In the genomic region with DNA sequence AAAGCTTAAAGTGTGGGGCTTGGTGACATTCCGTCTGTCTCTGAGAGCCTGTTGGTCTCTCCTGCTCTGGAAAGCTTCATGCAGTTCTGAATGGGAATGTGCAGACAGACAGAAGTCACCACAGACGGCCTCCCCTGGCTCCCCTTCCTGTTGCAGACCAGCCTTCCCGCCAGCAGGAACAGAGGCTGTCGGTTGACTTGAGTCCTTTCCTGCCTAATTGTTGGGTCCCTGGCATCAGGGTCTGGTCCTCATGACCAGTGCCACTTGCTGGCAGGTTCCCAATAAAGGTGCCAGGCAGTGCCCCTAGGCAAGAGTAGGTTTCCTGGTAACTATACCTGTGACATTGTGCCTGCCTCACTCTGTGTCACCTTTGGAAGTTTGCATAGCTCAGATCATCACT, we compare ENCODE assay signal across 22 mouse cellular contexts. TPM values are rescaled to one million over a fixed set of nuclear protein-coding genes. Genes with fewer than 3 reads are reported as not detected.
DNase-seq lines count a peak whose midpoint lies in the region; ATAC-seq lines count a peak whose summit lies in the region.
"Had no signal": no experiment of that assay in that cellular context is flagged by ENCODE, and none has a peak within 500 bp of the region (broad histone marks: within the 10 kb centered on the region; RNA-seq: fewer than 3 reads in every experiment).

No protein-coding gene starts in this region.

- peaks cover 42% of the 10 kb centered on the region for H3K36me3 ChIP-seq in hindbrain, embryonic 16.5 days (ENCODE audit: control insufficient read depth, insufficient read depth, low read length)
- H3K36me3 ChIP-seq in hindbrain, embryonic 12.5 days: peaks cover 83% of the 10 kb centered on the region

- H3K9ac ChIP-seq in hindbrain, embryonic 16.5 days (ENCODE audit: low read depth, low read length): no peak overlapping the region
- H3K9ac ChIP-seq in hindbrain, embryonic 12.5 days: no peak overlapping the region
- H3K9ac ChIP-seq: embryonic facial prominence, embryonic 12.5 days; forebrain, embryonic 15.5 days; heart, embryonic 12.5 days had no signal

- WGBS in hindbrain, embryonic 16.5 days: 82% methylated on average over 4 of the region's 4 CpGs
- 86% methylated on average over 4 of the region's 4 CpGs for WGBS in hindbrain, embryonic 12.5 days

- H3K4me1 ChIP-seq in hindbrain, embryonic 16.5 days (ENCODE audit: control insufficient read depth, insufficient read depth, low read depth, low read length): no peaks in the 10 kb centered on the region
- H3K4me1 ChIP-seq in hindbrain, embryonic 12.5 days: no peaks in the 10 kb centered on the region
- H3K4me1 ChIP-seq: embryonic facial prominence, embryonic 12.5 days; forebrain, embryonic 15.5 days had no signal

- DNase-seq in cerebellum, adult 9-11 months: peak; percentile 56
- DNase-seq in cerebellum, adult 8-10 months: no peak
- DNase-seq in left cerebral cortex, postnatal 4 days: peak; percentile 31
- no peak for DNase-seq in left cerebral cortex, adult 11 months (ENCODE audit: low spot score)
- DNase-seq: gastrocnemius, postnatal 14 days; heart, postnatal 36 days; kidney, adult 2 months had no signal

- intact Hi-C loops in left cerebral cortex, postnatal 4 days (cut with DNase I): no loop called here

- H3K27ac ChIP-seq in hindbrain, embryonic 16.5 days (ENCODE audit: low read depth, low read length): 0 out of 2 replicates have a peak overlapping the region, but pooled peaks have one; percentile 13
- no peak overlapping the region for H3K27ac ChIP-seq in hindbrain, embryonic 12.5 days
- H3K27ac ChIP-seq: embryonic facial prominence, embryonic 12.5 days; forebrain, embryonic 15.5 days had no signal

- H3K27me3 ChIP-seq in hindbrain, embryonic 16.5 days (replicated peaks; ENCODE audit: control insufficient read depth, insufficient read depth, low read length): no peaks in the 10 kb centered on the region
- no peaks in the 10 kb centered on the region for H3K27me3 ChIP-seq in hindbrain, embryonic 12.5 days
- H3K27me3 ChIP-seq: CH12.LX; embryonic facial prominence, embryonic 12.5 days; forebrain, embryonic 15.5 days; heart, embryonic 12.5 days; Patski had no signal

- H3K4me2 ChIP-seq in hindbrain, embryonic 16.5 days (ENCODE audit: low read length): no peak overlapping the region
- no peak overlapping the region for H3K4me2 ChIP-seq in hindbrain, embryonic 12.5 days (replicated peaks)
- H3K4me2 ChIP-seq: embryonic facial prominence, embryonic 12.5 days; forebrain, embryonic 15.5 days; heart, embryonic 12.5 days had no signal

- H3K4me3 ChIP-seq in hindbrain, embryonic 16.5 days (ENCODE audit: low read length): no peak overlapping the region
- H3K4me3 ChIP-seq in hindbrain, embryonic 12.5 days: no peak overlapping the region
- H3K4me3 ChIP-seq: embryonic facial prominence, embryonic 12.5 days; forebrain, embryonic 15.5 days; heart, embryonic 12.5 days had no signal

- H3K9me3 ChIP-seq in hindbrain, embryonic 16.5 days (ENCODE audit: control insufficient read depth, low read length): no peaks in the 10 kb centered on the region
- no peaks in the 10 kb centered on the region for H3K9me3 ChIP-seq in hindbrain, embryonic 12.5 days (replicated peaks)
- H3K9me3 ChIP-seq: embryonic facial prominence, embryonic 12.5 days; forebrain, embryonic 15.5 days; heart, embryonic 12.5 days had no signal

- no peak for ATAC-seq in hindbrain, embryonic 16.5 days
- no peak for ATAC-seq in hindbrain, embryonic 12.5 days (ENCODE audit: low FRiP score)
- ATAC-seq: activated CD4-positive, CD25-positive, alpha-beta regulatory T cell, adult 4 months; forebrain, embryonic 15.5 days; intestine, embryonic 16.5 days; Patski had no signal

RNA-seq across cellular contexts. Expression of gene Cog2, which starts 10.4 kb away (rescaled TPM):
- 30.3 and 34.5 TPM in 2 replicates for polyA plus RNA-seq in hindbrain, embryonic 16.5 days (2015; fragmentation: Nextera tagmentation; extraction: Ambion mirVana)
- polyA plus RNA-seq in hindbrain, embryonic 12.5 days (2016; fragmentation: Nextera tagmentation; extraction: Ambion mirVana): 44.2 and 44.6 TPM in 2 replicates
- 10 to 100 TPM; 37.2 to 38.6 TPM for total RNA-seq in left cerebral cortex, postnatal 4 days (2021)

RNA-seq across cellular contexts. Expression of gene Agt, which starts 38.5 kb away (rescaled TPM):
- polyA plus RNA-seq in hindbrain, embryonic 16.5 days (2015; fragmentation: Nextera tagmentation; extraction: Ambion mirVana): 2.7 and 10.9 TPM in 2 replicates
- 0.35 and 0.44 TPM in 2 replicates for polyA plus RNA-seq in hindbrain, embryonic 12.5 days (2016; fragmentation: Nextera tagmentation; extraction: Ambion mirVana)
- 1 to 10 TPM; 3.0 to 9.0 TPM for total RNA-seq in left cerebral cortex, postnatal 4 days (2021)
- total RNA-seq: CH12.LX; granulocyte monocyte progenitor cell, adult 5-6 weeks had no signal
- polyA plus RNA-seq: activated CD4-positive, CD25-positive, alpha-beta regulatory T cell, adult 4 months; forebrain, embryonic 11.5 days had no signal

RNA-seq across cellular contexts. Expression of gene Capn9, which starts 44.9 kb away (rescaled TPM):
- 0.15 and 0.34 TPM in 2 replicates for polyA plus RNA-seq in hindbrain, embryonic 16.5 days (2015; fragmentation: Nextera tagmentation; extraction: Ambion mirVana)
- not detected in 2 replicates for polyA plus RNA-seq in hindbrain, embryonic 12.5 days (2016; fragmentation: Nextera tagmentation; extraction: Ambion mirVana)
- under 1 TPM in 1 of 2 experiments, not detected in 1; 0.32 TPM for total RNA-seq in left cerebral cortex, postnatal 4 days (2021)
- total RNA-seq: adrenal gland, postnatal 14 days; CH12.LX; common myeloid progenitor, adult 5-6 weeks; granulocyte monocyte progenitor cell, adult 5-6 weeks; heart, adult 8-10 months; heart, postnatal 36 days had no signal
- polyA plus RNA-seq: activated CD4-positive, CD25-positive, alpha-beta regulatory T cell, adult 4 months; embryonic facial prominence, embryonic 12.5 days; forebrain, embryonic 11.5 days; hindbrain, embryonic 11.5 days; kidney, adult 2 months; Patski had no signal

Comparison
In these comparisons a context has a peak if more than half of its experiments do, and no peak if none do; other contexts are left out.
1. DNase-seq: peak in cerebellum, adult 9-11 months (single experiment) and left cerebral cortex, postnatal 4 days (single experiment); none in cerebellum, adult 8-10 months (single experiment) and left cerebral cortex, adult 11 months (single experiment).